Mouse (Mus musculus) G1E (cell line): ENCODE measurements around the gene Ltbp4.

ENCODE experiments used
- CTCF ChIP-seq: IDR thresholded peaks from 2 replicates; pipeline ENCODE4 v1.5.1; 2012; ENCODE audit warnings: low read depth, low read length, inconsistent platforms, mixed read lengths
- GATA1 ChIP-seq: IDR thresholded peaks from 2 replicates; pipeline ENCODE4 v1.6.1; 2012; ENCODE audit warnings: borderline replicate concordance, low read length, inconsistent platforms, mixed read lengths
- POLR2AphosphoS5 ChIP-seq: IDR thresholded peaks from 2 replicates; pipeline ENCODE4 v1.6.1; 2012; ENCODE audit warnings: low read depth, low read length, inconsistent platforms; ENCODE audit not compliant: insufficient replicate concordance
- TAL1 ChIP-seq: conservative IDR thresholded peaks from 2 replicates; pipeline ENCODE4 v1.6.1; 2012; ENCODE audit warnings: low read depth, low read length, inconsistent platforms, mixed read lengths

DNA sequence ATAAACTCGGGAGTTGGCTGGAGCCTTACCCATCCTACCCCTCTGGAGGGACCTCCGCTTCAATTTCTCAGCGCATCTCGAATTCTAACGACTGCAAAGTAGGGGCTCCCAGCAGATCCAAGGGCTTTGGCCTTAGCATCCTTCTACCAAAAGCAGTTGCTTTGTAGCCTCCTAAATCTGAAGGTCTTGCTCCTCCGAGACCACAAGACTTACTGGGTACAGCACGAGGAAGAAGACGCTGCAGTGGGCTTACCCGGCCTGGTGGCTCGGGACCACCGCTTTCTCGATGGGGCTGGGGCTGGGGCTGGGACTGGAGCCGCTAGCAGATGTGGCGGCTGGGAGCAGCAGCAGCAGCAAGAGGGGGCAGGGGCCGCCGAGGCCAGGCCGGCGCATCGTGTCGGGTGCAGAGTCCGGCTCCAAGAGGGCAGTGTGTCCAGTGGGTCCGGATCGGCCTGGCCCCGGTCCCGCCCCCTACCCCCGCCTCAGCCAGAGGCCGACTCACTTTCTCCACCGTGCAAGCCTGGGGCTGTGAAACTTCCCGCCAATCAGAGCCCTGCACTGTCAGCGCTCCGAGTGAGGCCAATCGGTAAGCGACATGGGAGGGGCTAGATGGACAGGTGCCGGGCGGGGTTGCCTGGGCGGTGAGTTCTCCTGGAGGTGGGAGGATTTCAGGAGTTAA lies at the start of gene Ltbp4:
- TF ChIP-seq CTCF (no peak), GATA1 (no peak), POLR2AphosphoS5 (no peak), TAL1 (no peak)
